In genomic region chr12:108926606-108927111, GRCm38 (mm10) we compare ENCODE assay signal across 26 mouse cellular contexts. TPM values are rescaled to one million over a fixed set of nuclear protein-coding genes. Genes with fewer than 3 reads are reported as not detected.
DNase-seq lines count a peak whose midpoint lies in the region; ATAC-seq lines count a peak whose summit lies in the region.
"Had no signal": no experiment of that assay in that cellular context is flagged by ENCODE, and none has a peak within 500 bp of the region (broad histone marks: within the 10 kb centered on the region; RNA-seq: fewer than 3 reads in every experiment).

No protein-coding gene starts in this region.

- no peaks in the 10 kb centered on the region for H3K9me3 ChIP-seq in hindbrain, embryonic 10.5 days
- H3K9me3 ChIP-seq in hindbrain, embryonic 16.5 days (ENCODE audit: control insufficient read depth, low read length), result no peaks in the 10 kb centered on the region
- no peaks in the 10 kb centered on the region for H3K9me3 ChIP-seq in midbrain, embryonic 13.5 days
- H3K9me3 ChIP-seq in midbrain, embryonic 10.5 days (replicated peaks), result no peaks in the 10 kb centered on the region
- H3K9me3 ChIP-seq in hindbrain, embryonic 13.5 days, result no peaks in the 10 kb centered on the region
- H3K9me3 ChIP-seq in neural tube, embryonic 15.5 days (replicated peaks), result no peaks in the 10 kb centered on the region
- H3K9me3 ChIP-seq: heart, embryonic 12.5 days; liver, embryonic 12.5 days; megakaryocyte, embryonic 14.5 days; stomach, embryonic 15.5 days had no signal

- H3K9ac ChIP-seq in hindbrain, embryonic 16.5 days (ENCODE audit: low read depth, low read length), result no peak overlapping the region
- no peak overlapping the region for H3K9ac ChIP-seq in midbrain, embryonic 13.5 days (replicated peaks)
- H3K9ac ChIP-seq in hindbrain, embryonic 13.5 days, result no peak overlapping the region
- no peak overlapping the region for H3K9ac ChIP-seq in neural tube, embryonic 15.5 days (replicated peaks)
- H3K9ac ChIP-seq: forebrain, postnatal 0 days; heart, embryonic 12.5 days; liver, embryonic 12.5 days; liver, postnatal 0 days; stomach, embryonic 15.5 days had no signal

- H3K36me3 ChIP-seq in hindbrain, embryonic 10.5 days, result no peaks in the 10 kb centered on the region
- H3K36me3 ChIP-seq in hindbrain, embryonic 16.5 days (ENCODE audit: control insufficient read depth, insufficient read depth, low read length), result no peaks in the 10 kb centered on the region
- H3K36me3 ChIP-seq in midbrain, embryonic 13.5 days, result no peaks in the 10 kb centered on the region
- H3K36me3 ChIP-seq in midbrain, embryonic 10.5 days, result no peaks in the 10 kb centered on the region
- H3K36me3 ChIP-seq in hindbrain, embryonic 13.5 days, result no peaks in the 10 kb centered on the region
- H3K36me3 ChIP-seq in neural tube, embryonic 15.5 days, result no peaks in the 10 kb centered on the region
- H3K36me3 ChIP-seq: heart, embryonic 12.5 days; liver, embryonic 12.5 days; stomach, embryonic 15.5 days had no signal

- no peak overlapping the region for H3K4me2 ChIP-seq in hindbrain, embryonic 16.5 days (ENCODE audit: low read length)
- H3K4me2 ChIP-seq in midbrain, embryonic 13.5 days (replicated peaks), result no peak overlapping the region
- H3K4me2 ChIP-seq in hindbrain, embryonic 13.5 days, result no peak overlapping the region
- H3K4me2 ChIP-seq in neural tube, embryonic 15.5 days, result no peak overlapping the region
- H3K4me2 ChIP-seq: heart, embryonic 12.5 days; liver, embryonic 12.5 days; stomach, embryonic 15.5 days had no signal

- no peak overlapping the region for H3K4me3 ChIP-seq in hindbrain, embryonic 10.5 days
- H3K4me3 ChIP-seq in hindbrain, embryonic 16.5 days (ENCODE audit: low read length), result no peak overlapping the region
- no peak overlapping the region for H3K4me3 ChIP-seq in midbrain, embryonic 13.5 days (replicated peaks)
- no peak overlapping the region for H3K4me3 ChIP-seq in midbrain, embryonic 10.5 days
- H3K4me3 ChIP-seq in hindbrain, embryonic 13.5 days, result no peak overlapping the region
- H3K4me3 ChIP-seq in neural tube, embryonic 15.5 days (replicated peaks), result no peak overlapping the region
- H3K4me3 ChIP-seq: heart, adult 2 months; heart, embryonic 12.5 days; liver, embryonic 12.5 days; megakaryocyte, embryonic 14.5 days; stomach, embryonic 15.5 days had no signal

- no peaks in the 10 kb centered on the region for H3K27me3 ChIP-seq in hindbrain, embryonic 10.5 days (ENCODE audit: insufficient read depth, poor library complexity, severe bottlenecking)
- H3K27me3 ChIP-seq in hindbrain, embryonic 16.5 days (replicated peaks; ENCODE audit: control insufficient read depth, insufficient read depth, low read length), result no peaks in the 10 kb centered on the region
- no peaks in the 10 kb centered on the region for H3K27me3 ChIP-seq in midbrain, embryonic 13.5 days
- no peaks in the 10 kb centered on the region for H3K27me3 ChIP-seq in midbrain, embryonic 10.5 days (ENCODE audit: low read depth, poor library complexity, severe bottlenecking)
- no peaks in the 10 kb centered on the region for H3K27me3 ChIP-seq in hindbrain, embryonic 13.5 days
- no peaks in the 10 kb centered on the region for H3K27me3 ChIP-seq in neural tube, embryonic 15.5 days (replicated peaks)
- H3K27me3 ChIP-seq: heart, embryonic 12.5 days; liver, embryonic 12.5 days; megakaryocyte, embryonic 14.5 days; stomach, embryonic 15.5 days had no signal

- WGBS in hindbrain, embryonic 10.5 days, result 57% methylated on average over 9 of the region's 11 CpGs
- 43% methylated on average over 8 of the region's 11 CpGs for WGBS in hindbrain, embryonic 16.5 days
- 40% methylated on average over 9 of the region's 11 CpGs for WGBS in midbrain, embryonic 13.5 days
- WGBS in midbrain, embryonic 10.5 days, result 67% methylated on average over 10 of the region's 11 CpGs
- 33% methylated on average over 9 of the region's 11 CpGs for WGBS in hindbrain, embryonic 13.5 days
- WGBS in neural tube, embryonic 15.5 days, result 31% methylated on average over 9 of the region's 11 CpGs

- peaks cover 43% of the 10 kb centered on the region for H3K4me1 ChIP-seq in hindbrain, embryonic 10.5 days (replicated peaks)
- peaks cover 8% of the 10 kb centered on the region for H3K4me1 ChIP-seq in hindbrain, embryonic 16.5 days (ENCODE audit: control insufficient read depth, insufficient read depth, low read depth, low read length)
- peaks cover 32% of the 10 kb centered on the region for H3K4me1 ChIP-seq in midbrain, embryonic 13.5 days (replicated peaks)
- peaks cover 25% of the 10 kb centered on the region for H3K4me1 ChIP-seq in midbrain, embryonic 10.5 days
- peaks cover 39% of the 10 kb centered on the region for H3K4me1 ChIP-seq in hindbrain, embryonic 13.5 days (replicated peaks)
- H3K4me1 ChIP-seq in neural tube, embryonic 15.5 days, result peaks cover 28% of the 10 kb centered on the region
- H3K4me1 ChIP-seq: stomach, embryonic 15.5 days had no signal

- ATAC-seq in hindbrain, embryonic 16.5 days, result no peak
- ATAC-seq in midbrain, embryonic 13.5 days, result 0 out of 2 replicates have a peak, but pooled peaks have one; percentile 32
- no peak for ATAC-seq in hindbrain, embryonic 13.5 days (ENCODE audit: low FRiP score)
- ATAC-seq in neural tube, embryonic 15.5 days (ENCODE audit: low FRiP score), result no peak
- no peak for ATAC-seq in megakaryocyte progenitor cell, adult 5-6 weeks (replicated peaks; ENCODE audit: poor library complexity)
- ATAC-seq: CD4-positive, CD25-positive, alpha-beta regulatory T cell, adult 4 months; forebrain, postnatal 0 days; liver, embryonic 12.5 days; liver, postnatal 0 days had no signal

- 0 out of 2 replicates have a peak overlapping the region, but pooled peaks have one; percentile 67 for H3K27ac ChIP-seq in hindbrain, embryonic 10.5 days
- H3K27ac ChIP-seq in hindbrain, embryonic 16.5 days (ENCODE audit: low read depth, low read length), result no peak overlapping the region
- H3K27ac ChIP-seq in midbrain, embryonic 13.5 days, result peak overlapping the region; percentile 63
- H3K27ac ChIP-seq in midbrain, embryonic 10.5 days (replicated peaks), result no peak overlapping the region
- H3K27ac ChIP-seq in hindbrain, embryonic 13.5 days, result peak overlapping the region; percentile 85
- 0 out of 2 replicates have a peak overlapping the region, but pooled peaks have one; percentile 33 for H3K27ac ChIP-seq in neural tube, embryonic 15.5 days (replicated peaks)
- H3K27ac ChIP-seq: heart, adult 2 months; kidney, postnatal 0 days; liver, embryonic 12.5 days; stomach, embryonic 15.5 days had no signal

- no peak for DNase-seq in hindbrain, embryonic 10.5 days (ENCODE audit: low spot score)
- DNase-seq in midbrain, embryonic 10.5 days (ENCODE audit: low spot score), result no peak
- DNase-seq: adrenal gland, postnatal 25 days; cerebellum, adult 18-20 months; cerebellum, postnatal 10 days; forebrain, postnatal 0 days; heart, adult 2 months; heart, postnatal 4 days; kidney, adult 8-10 months; kidney, postnatal 4 days; left cerebral cortex, postnatal 4 days; liver, postnatal 0 days; lung, postnatal 36 days; retina, postnatal 1 day; right cerebral cortex, postnatal 14 days had no signal

RNA-seq across cellular contexts. Expression of gene Wars, which starts 32.7 kb away (rescaled TPM):
- 142 and 143 TPM in 2 replicates for polyA plus RNA-seq in hindbrain, embryonic 10.5 days (2016; fragmentation: Nextera tagmentation; extraction: Ambion mirVana)
- 108 and 115 TPM in 2 replicates for polyA plus RNA-seq in hindbrain, embryonic 16.5 days (2015; fragmentation: Nextera tagmentation; extraction: Ambion mirVana)
- polyA plus RNA-seq in midbrain, embryonic 13.5 days (2015; fragmentation: Nextera tagmentation; extraction: Ambion mirVana), result 107 and 108 TPM in 2 replicates
- 151 and 156 TPM in 2 replicates for polyA plus RNA-seq in midbrain, embryonic 10.5 days (2016; fragmentation: Nextera tagmentation; extraction: Ambion mirVana)
- polyA plus RNA-seq in hindbrain, embryonic 13.5 days (2015; fragmentation: Nextera tagmentation; extraction: Ambion mirVana), result 102 and 106 TPM in 2 replicates
- polyA plus RNA-seq in neural tube, embryonic 15.5 days (2015; fragmentation: Nextera tagmentation; extraction: Ambion mirVana), result 100 and 102 TPM in 2 replicates
- total RNA-seq in megakaryocyte progenitor cell, adult 5-6 weeks (2015), result 25.1 and 32.0 TPM in 2 replicates
- total RNA-seq in megakaryocyte progenitor cell, adult 5-6 weeks (2017), result 53.3 and 59.3 TPM in 2 replicates

RNA-seq across cellular contexts. Expression of gene Wdr25, which starts 33.2 kb away (rescaled TPM):
- 9.0 and 10.4 TPM in 2 replicates for polyA plus RNA-seq in hindbrain, embryonic 10.5 days (2016; fragmentation: Nextera tagmentation; extraction: Ambion mirVana)
- 5.0 and 6.0 TPM in 2 replicates for polyA plus RNA-seq in hindbrain, embryonic 16.5 days (2015; fragmentation: Nextera tagmentation; extraction: Ambion mirVana)
- 6.2 and 9.1 TPM in 2 replicates for polyA plus RNA-seq in midbrain, embryonic 13.5 days (2015; fragmentation: Nextera tagmentation; extraction: Ambion mirVana)
- polyA plus RNA-seq in midbrain, embryonic 10.5 days (2016; fragmentation: Nextera tagmentation; extraction: Ambion mirVana), result 7.3 and 11.2 TPM in 2 replicates
- polyA plus RNA-seq in hindbrain, embryonic 13.5 days (2015; fragmentation: Nextera tagmentation; extraction: Ambion mirVana), result 6.6 and 8.5 TPM in 2 replicates
- 7.4 and 7.6 TPM in 2 replicates for polyA plus RNA-seq in neural tube, embryonic 15.5 days (2015; fragmentation: Nextera tagmentation; extraction: Ambion mirVana)
- 2.1 and 3.0 TPM in 2 replicates for total RNA-seq in megakaryocyte progenitor cell, adult 5-6 weeks (2015)
- 3.9 and 4.7 TPM in 2 replicates for total RNA-seq in megakaryocyte progenitor cell, adult 5-6 weeks (2017)

Comparison
In these comparisons a context has a peak if more than half of its experiments do, and no peak if none do; other contexts are left out.
1. H3K27ac ChIP-seq: peak in hindbrain, embryonic 10.5 days (single experiment), midbrain, embryonic 13.5 days (single experiment), hindbrain, embryonic 13.5 days (single experiment) and neural tube, embryonic 15.5 days (single experiment); none in hindbrain, embryonic 16.5 days (single experiment) and midbrain, embryonic 10.5 days (single experiment).